Mouse (Mus musculus) heart, adult 8-10 months (tissue): ENCODE results near the gene Nat10. TPM values are rescaled to one million over a fixed set of nuclear protein-coding genes. Genes with fewer than 3 reads are reported as not detected.

Experiments
- DNase-seq: peaks from one replicate; pipeline ENCODE4 v3.0.0; 2022; ENCODE audit warnings: low spot score
- total RNA-seq, 4 experiments: library from RNA; stranded (reverse); gene quantifications; 2 replicates each; pipeline ENCODE4 v1.2.4; 2022

The Nat10 gene
- total RNA-seq = 10 to 100 TPM; 12.7 to 19.0 (median 16.5) TPM

DNA sequence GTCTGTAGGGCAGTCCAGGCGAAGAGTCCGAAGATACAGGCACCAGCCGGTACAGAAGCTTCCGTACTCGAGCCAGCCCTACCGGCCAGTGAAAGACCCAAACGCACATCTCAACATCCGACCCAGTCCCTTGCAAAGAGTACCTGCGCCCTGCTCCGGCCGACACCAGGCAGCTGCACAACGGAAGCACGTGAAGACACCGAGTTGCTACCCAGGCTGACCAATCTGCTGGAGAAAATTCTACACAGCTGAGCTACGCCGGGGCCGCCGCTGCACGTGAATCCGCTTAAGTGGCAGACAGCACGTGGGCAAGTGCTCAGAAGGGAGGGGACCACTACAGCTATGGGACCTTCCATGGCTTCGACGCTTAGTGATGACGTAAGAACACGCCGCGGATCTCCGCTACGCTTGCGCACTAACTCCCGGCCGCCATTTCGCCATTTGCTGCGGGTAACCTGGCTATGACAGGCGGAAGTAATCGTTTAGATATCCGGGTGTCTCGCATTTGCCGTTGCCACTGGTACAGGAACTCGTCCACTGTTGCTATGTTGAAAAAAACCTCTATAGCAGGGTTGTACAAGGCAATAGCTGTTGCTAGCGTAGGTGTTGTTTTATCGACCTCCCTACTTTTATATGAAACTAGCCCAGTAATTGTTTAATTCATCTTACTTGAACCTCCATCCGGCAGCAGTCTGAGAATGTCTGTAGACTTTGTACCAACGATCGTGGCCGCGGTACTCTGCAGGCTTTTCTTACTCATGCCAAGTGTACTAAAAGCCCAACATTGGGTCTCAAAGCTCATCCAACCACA, at the start of gene Nat10:
TSS of gene Nat10 (minus strand) at position 365 of the 811 bp plus-strand sequence.
- DNase-seq = peak; percentile 99

DNA sequence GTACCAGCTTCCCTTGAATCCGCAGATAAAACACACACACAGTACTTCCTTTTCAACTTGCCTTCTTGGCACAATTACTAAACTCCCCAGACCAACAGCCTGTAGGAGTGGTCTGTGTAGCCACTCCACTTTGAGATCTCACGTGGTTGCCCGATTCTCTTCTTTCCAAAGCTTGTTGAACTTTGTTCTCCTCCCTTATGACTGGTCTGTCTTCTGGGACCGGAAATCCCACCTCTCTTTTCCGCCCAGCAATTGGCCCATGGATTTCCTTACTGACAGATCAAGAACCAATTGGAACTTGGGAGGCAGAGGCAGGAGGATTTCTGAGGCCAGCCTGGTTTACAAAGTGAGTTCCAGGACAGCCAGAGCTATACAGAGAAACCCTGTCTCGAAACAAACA, 49.3 kb upstream of the Nat10 start:
- DNase-seq = no peak

DNA sequence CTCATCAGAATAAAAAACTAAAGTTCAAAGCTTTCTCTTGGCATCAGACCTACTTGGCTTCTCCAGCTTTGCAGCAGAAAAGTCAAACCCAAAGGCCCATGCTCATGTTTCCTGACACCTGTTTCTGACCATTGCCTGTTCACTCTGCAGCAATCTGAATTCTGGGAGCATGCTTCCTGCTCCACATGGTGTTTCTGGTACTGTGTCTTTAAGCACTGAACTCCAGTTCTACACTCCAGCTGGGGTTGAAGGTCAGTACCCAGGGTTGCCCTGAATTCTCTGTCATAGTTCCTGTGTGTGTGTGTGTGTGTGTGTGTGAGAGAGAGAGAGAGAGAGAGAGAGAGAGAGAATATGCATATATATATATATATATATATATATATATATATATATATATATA, 47.4 kb upstream of the Nat10 start:
- DNase-seq = no peak

DNA sequence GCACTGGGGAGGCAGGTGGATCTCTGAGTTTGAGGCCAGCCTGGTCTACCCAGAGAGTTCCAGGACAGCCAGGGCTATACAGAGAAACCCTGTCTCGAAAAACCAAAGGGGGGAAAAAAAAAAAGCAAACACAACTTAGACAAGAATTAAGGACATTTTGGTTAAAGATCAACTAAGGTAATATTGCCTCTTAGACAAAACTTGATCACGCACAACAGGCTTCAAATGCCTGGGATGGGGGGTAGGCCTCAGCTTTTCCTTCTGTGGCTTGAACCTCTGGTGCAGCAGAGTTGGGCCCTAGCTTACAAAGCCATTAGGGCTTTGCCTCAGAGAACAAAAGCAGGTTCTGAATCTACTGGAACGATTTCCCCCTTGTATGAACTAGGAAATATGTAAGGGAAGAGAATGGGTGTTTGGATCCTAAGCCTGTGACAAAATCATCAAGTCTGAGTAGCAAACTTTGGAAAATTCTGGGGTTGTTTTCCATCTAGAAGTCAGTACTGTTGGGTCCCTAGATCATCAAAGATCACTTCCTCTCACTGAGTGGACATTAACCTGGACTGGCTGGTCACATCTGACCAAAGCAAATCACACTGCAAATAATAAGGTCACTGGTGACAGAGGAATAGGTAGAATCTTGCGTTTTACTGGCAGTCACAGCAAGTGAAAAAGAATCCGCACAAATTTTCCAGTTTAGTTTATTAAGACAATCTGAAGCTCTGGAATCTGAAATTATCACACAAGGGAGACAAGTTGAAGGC, 42.9 kb upstream of the Nat10 start:
- DNase-seq = no peak

DNA sequence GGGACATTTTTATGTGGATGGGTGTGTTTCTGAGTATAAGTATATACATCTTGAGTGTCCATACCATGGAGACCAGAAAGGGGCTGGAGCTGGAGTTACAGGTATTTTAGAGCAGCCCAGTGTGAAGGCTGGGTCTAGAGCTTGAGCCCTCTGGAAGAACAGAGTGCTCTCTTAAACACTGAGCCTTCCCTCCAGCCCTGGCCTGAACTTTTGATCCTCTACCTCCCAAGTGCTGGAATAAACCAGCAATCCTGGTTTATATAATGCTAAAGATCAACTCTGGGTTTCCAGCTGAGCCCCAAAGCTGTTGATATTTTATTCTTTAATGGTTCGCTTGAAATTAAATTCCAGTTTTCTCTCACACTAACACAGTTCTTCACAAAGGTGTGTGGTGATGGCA, 41.4 kb upstream of the Nat10 start:
- no peak for DNase-seq

DNA sequence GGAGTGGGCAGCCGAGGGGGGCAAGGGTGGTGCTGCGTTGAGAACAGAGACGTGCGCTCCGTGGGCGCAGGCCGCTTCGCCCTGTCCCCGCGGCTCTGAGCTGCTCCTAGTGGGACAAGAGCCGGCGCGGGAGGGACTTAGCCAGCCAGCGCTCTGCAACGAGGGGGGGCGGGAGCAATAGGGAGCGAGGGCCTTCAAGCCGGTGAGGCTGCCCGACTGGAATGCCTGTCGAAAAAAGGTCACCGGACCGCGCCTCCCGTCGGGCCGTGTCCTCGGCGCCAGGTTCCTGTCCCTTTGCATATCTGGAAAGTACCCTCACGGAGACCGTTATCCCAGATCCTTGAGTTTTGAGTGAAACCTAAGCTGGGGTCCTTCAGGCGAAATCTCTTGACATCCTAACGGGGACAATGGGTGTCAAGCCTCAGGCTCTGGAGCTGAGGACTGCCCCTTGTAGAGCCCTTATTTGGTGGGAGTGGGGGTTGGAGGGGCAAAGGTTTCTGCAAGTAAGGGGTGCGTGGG, 36.5 kb upstream of the Nat10 start, which contains the start of gene Caprin1:
TSS of gene Caprin1 (minus strand) at position 159 of the 519 bp plus-strand sequence.
- DNase-seq = peak; percentile 92

DNA sequence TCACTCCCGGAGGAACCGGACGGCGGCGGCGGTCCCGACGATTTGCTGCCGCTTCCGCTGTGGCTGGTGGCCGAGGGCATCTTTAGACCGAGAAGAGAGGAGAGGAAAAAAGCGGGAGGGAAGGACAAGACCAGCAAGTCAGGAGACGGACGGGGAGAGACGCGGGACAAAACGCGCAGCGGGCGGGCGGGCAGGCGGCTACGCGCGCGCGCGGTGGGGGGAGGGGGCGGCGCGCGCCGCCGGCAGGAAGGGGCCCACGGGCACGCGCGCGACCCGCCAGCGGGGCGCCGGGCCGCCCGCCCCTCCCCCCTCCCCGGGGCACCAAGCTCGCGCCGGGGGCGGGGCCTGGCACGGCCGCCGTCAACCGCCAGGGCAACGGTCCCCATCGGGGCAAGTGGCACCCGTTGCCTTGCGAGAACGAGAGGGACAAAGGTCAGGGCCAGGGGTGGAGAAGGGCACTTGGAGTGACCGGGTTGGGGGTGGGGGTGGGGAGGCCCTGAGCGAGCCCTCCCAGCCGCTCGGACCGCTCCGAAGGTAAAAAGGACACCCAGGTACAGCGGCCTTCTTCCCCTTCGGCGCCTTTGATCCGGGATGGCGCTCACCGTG, 35.9 kb upstream of the Nat10 start:
- DNase-seq = peak; percentile 58

DNA sequence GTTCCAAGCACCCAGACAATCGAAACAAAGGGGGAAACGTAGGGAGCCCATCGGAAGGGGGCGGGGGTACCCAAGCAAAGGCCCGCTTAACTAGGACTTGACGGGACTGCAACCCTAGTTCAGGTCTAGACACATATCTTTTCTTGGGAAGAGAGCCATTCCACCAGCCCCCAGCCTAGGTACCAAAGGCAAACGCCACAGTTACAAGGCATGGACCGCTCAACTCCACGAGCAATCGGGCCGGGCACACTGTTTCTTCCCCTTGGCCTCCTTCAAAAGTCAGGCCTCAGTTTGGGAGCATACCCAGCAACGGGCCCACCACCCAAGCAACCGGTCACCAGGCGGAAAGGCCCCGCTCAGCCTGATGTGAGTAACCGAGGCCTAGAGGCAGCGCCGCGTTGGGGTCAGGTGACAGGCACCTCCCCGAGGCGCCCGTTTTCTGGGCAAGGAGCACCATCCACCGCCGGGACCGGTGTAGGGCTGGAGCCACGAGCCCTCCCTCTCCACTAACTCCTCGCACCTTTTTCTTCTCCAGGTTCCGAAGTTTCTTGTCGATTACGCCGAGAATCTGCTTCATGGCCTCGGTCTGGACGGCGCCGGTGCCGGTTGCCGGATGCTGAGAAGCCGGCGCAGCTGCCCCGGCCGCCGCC, 35.3 kb upstream of the Nat10 start:
- DNase-seq = peak; percentile 37

DNA sequence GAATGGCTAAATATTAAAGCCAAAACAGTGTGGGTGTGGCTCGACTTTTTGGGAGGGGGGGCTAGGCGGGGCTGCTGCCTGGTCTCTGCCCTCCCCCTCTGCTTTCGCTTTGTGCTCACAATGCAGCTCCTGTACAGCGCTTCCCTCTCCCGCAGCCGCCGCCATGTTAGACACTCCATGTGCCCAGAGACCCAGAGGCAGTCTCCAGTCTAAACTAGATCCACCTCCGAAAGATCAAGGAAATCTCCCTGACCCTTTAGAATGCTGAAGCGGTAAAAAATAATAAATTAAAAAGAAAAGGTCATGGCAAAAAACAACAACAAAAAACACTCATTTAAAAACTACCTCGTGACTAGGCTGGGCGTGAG, 34.8 kb upstream of the Nat10 start:
- DNase-seq = peak; percentile 80

DNA sequence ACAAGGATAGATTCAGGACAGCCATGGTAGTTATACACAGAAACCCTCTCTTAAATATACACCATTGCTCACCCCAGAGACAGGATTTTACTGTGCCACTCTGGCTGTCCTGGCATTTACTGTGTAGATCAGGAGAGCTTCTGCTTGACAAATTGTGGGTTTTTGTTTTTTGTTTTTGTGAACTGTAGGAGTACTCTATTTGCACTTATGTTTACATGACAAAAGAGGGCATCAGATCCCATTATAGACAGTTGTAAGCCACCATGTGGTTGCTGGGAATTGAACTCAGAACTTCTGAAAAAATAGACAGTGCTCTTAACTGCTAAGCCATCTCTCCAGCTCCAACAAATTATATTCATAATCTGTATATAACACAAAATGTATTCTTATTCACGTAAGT, 30.9 kb upstream of the Nat10 start:
- no peak for DNase-seq

DNA sequence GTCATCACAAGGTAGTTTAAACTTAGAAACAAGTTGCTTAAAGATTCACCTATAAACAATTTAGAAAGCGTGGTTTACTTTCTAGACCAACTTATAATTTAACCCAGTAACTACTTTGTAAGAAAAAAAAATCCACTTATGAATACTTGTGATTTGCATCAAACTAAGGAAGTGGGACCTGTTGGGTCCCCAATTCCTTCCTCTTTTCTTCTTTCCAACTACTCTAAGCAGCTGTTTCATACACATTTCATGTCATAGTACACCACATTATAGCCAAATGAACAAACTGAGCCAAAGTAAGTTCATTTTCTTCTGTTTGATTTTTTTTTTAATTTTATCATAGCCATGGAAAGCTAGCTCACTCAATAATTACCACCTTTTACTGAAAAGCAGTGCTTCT, 24.7 kb upstream of the Nat10 start:
- no peak for DNase-seq

DNA sequence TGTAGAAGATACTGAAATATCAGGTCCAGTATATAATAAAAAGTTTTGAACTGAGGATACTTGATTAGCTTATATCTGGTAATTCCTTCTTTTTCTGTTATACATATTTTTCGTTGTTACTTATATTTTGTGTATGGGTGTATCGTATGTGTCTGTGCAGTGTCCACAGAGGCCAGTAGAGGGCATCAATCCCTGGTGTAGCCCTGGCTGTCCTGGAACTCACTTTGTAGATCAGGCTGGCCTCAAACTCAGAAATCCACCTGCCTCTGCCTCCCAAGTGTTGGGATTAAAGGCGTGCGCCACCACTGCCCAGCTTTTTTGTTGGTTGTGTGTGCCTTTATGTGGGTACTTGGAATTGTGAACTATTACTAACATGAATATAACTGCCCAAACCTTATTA, 23.6 kb upstream of the Nat10 start:
- DNase-seq = no peak

DNA sequence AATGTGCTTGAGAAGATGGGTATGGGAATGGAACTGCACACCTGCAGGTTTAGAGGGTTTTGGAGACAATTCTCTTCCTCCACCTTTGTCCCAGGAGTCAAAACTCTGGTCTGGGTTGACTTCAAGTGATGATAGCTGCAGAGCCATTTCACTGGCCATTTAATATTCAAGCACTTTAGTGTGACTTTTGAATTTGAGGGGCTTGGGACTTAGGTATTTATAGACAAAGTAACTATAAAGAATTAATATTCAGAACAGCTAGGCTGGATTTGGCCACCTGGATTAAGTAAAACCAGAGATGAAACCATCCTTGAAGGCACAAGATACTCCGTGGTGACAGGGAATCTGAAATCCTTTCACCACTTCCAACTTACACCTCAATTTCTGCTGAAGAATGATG, 1.4 kb upstream of the Nat10 start:
- no peak for DNase-seq

DNA sequence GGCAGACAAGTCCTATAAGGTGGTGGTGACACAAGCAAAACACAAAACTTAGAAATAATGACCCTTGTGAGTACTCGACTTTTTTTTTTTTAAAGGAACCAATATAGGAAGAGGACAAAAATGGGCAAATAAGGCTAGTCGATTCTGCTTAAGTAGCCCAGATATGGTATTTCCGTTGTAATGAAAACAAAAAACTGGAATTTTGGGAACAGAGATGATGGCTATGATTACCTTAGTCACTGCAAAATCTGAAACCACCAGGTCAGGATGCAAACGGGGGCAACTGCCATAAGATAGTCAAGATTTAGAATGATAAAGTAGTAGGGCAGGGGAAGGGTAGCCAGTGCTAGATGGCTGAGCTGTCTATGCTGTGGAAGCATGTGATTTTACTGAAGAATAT, 923 bp upstream of the Nat10 start:
- DNase-seq = no peak

DNA sequence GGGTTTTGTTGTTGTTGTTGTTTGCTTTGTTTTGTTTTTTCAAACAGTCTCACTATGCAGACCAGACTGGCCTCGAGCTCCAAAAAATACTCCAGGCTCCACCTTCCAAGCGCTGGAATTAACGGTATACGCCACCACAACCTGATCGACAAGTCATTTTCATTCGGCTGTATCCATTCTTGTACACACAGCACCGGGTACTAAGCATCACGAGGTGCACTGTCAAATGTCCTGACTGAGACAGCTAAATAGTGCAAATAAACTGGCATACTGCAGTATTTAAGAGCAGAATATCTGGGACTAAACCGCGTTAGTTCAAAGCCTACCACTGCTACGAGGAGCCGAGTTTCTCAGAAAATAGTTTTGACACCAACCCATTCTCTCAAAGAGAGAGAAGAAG, 649 bp downstream of the Nat10 start:
- DNase-seq = no peak

DNA sequence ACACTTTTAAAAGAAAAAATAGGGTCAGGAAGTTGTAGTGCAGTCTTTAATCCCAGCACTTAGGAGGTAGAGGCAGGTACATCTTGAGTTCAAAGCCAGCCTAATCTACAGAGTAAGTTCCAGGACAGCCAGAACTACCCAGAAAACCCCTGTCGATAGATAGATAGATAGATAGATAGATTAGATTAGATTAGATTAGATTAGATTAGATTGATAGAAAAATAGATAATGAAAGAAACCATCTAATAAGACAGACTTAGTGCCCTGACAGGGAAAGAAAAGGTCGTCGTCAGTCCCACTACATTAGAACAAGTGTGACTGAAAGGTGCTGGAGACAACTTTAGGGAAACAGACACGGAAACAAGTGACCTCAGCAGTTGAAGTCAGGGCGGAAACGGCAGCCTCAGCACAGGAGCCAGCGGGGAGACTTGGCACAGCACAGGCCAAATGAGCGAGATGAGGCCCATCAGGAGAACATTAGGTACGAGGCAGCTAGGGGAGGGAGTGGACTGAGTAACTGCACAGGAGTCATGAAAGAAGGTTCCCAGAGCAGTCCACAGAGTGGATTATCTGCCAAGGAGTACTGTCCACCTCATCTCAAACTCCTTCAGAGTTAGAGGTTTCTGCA, 5.5 kb downstream of the Nat10 start:
- no peak for DNase-seq

DNA sequence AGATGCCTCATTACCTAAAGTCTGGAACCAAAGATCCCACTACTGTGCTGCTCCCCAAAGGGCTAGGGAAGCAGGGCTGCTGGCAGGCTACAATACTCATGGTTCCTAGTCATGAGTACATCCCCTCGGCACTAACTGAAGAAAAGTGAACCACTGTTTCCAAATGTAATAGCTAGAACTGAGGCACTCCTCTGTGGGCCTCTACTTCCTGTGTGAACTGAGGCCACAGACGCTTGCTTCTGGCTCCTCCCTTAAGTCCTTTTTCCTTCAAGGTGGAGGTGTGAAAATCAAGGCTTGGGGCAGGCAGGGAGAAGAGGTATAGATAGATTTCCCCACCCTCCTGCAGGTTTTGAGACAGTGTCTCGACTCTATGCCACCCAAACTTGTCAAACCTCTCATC, 6.5 kb downstream of the Nat10 start:
- DNase-seq = no peak

DNA sequence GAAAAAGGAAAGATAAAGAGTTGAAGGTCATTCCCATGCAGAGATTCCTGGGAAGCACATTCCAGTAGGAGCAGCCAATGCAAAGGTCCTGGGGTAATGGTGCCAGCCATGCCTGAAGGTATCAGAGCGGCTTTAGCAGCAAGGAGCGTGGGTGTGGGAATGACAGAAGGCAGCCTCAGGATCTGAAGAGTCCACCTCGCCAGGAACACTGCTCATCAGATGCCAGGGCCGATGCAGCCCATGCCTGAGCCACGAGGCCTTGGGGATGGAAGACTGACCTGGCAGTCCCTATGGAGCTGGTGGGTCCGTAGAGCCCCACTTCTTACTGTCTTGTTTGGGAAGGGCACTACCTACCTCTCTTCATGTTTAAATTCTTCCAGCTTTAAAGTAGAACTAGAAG, 9.3 kb downstream of the Nat10 start:
- DNase-seq = no peak

DNA sequence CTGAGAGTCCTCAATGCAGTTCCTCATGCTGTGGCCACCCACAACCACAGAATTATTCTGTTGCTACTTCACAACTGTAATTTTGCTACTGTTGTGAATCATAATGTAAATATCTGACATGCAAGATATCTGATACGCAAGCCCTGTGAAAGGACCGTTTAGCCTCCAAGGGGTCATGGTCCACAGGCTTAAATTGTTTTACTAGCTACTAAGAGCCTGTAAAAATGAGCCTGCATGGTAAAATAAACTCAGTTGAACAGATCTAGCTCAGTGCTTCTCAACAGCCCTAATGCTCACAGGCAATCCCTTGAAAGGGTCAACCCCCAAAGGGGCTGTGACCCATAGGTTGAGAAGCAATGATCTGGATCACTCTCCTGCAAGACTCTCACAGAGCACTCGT, 12.0 kb downstream of the Nat10 start:
- DNase-seq = no peak

DNA sequence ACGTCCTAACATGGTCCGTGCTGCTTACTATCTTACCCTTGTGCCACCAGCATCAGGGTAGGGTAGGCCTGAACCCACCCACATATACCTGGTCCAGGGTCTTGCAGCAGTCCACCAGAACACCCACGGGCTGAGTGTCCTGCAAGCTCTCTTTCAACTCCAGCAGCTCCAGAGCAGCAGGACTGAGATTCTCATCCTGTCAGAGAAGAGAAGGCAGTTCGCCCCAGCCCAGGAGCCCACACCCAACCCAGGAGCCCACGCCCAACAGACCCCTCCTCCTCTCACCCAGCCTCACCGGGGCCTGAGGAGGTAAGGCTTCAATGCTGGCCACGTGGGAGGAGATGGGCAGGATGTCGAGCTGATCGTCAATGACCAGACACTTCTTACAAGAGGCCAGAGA, 13.2 kb downstream of the Nat10 start:
- no peak for DNase-seq

DNA sequence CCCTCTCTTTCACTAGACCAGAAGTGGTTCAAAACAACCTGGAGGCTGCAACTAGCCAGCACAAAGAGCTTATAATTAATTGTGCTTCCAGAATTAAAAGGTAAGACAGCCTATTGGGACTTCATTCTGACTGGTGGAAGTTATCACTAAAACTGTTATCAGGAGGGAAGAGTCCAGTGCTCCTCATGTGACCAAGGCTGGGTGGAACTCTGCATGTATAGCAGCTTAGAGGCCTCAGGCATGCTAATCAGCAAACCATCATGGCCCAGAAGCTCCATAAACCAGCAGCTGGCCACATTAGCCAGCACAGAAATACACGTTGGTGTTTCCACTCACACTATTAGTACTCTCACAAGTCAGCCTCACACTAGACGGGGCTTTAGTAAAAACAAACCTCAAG, 14.3 kb downstream of the Nat10 start:
- DNase-seq = no peak

DNA sequence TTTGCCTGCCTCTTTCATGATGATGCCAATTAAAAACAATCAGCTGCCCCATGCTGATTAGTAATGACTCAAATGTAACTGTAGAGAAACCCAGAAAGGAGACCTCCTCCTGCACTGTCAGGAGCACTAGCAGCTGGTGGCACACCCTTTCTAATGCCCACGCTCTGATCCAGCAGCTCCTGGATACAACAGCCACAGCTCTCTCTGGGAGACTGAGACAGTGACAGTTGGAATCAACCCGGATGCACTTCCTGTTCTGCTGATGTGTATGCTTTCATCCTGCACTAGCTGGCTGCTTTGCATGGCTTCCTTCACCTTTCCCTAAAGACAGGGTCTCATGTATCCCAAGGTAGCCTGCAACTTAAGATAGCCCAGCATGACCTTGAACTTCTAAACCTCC, 15.0 kb downstream of the Nat10 start:
- DNase-seq = no peak
